In genomic region chr8:84987903-84988302, GRCm38 (mm10) we compare ENCODE assay signal across 34 mouse cellular contexts. TPM values are rescaled to one million over a fixed set of nuclear protein-coding genes. Genes with fewer than 3 reads are reported as not detected.
A peak's percentile ranks its signal among the peaks of the same experiment; 100 is the strongest.
DNase-seq lines count a peak whose midpoint lies in the region; ATAC-seq and TF ChIP-seq lines count a peak whose summit lies in the region.
"Had no signal": no experiment of that assay in that cellular context is flagged by ENCODE, and none has a peak within 500 bp of the region (broad histone marks: within the 10 kb centered on the region; RNA-seq: fewer than 3 reads in every experiment).

No protein-coding gene starts in this region.

- no peaks in the 10 kb centered on the region for H3K36me3 ChIP-seq in heart, adult 2 months (ENCODE audit: control insufficient read depth, insufficient read depth, low read length)
- H3K36me3 ChIP-seq in heart, embryonic 11.5 days (ENCODE audit: control insufficient read depth, insufficient read depth, low read length), result no peaks in the 10 kb centered on the region
- H3K36me3 ChIP-seq in CH12.LX (replicated peaks in 1 of 2; ENCODE audit: control insufficient read depth in 1 of 2, insufficient read depth in 1 of 2, low read length in 1 of 2), result peaks cover 0 to 8% of the 10 kb centered on the region in 2 experiments
- H3K36me3 ChIP-seq in hindbrain, embryonic 14.5 days (replicated peaks; ENCODE audit: control insufficient read depth, insufficient read depth), result no peaks in the 10 kb centered on the region
- H3K36me3 ChIP-seq: embryonic facial prominence, embryonic 13.5 days; forebrain, embryonic 12.5 days; hindbrain, embryonic 15.5 days; midbrain, embryonic 12.5 days had no signal

- no peak for TF ChIP-seq CTCF in heart, adult 2 months (IDR thresholded peaks at IDR 0.05)
- no peak for TF ChIP-seq CTCF in CH12.LX (conservative IDR thresholded peaks at IDR 0.05 in 1 of 2, IDR thresholded peaks at IDR 0.05 in 1 of 2; ENCODE audit: low read depth in 2 of 2, low read length in 2 of 2)

- DNase-seq in heart, adult 2 months, result peak; percentile 58 to 61
- DNase-seq in 3T3-L1 (ENCODE audit: low read depth, low spot score) (peak; percentile 42), CH12.LX (ENCODE audit: extremely low read depth) (no peak), R1 (ENCODE audit: low read depth, low spot score) (peak; percentile 33)
- DNase-seq in urinary bladder, adult 18-20 months (ENCODE audit: low spot score in 2 of 2), result no peak
- no peak for DNase-seq in hindbrain, embryonic 14.5 days (ENCODE audit: low spot score)
- no peak for DNase-seq in lung, postnatal 36 days
- DNase-seq: adrenal gland, postnatal 25 days; cerebellum, postnatal 36 days; embryo, embryonic 11 days; gastrocnemius, postnatal 36 days; kidney, adult 9 months; kidney, postnatal 25 days; lung, adult 18-20 months; lung, postnatal 10 days; thymus, adult 2 months had no signal

- no peak overlapping the region for H3K9ac ChIP-seq in heart, adult 2 months (ENCODE audit: low read depth, low read length)
- H3K9ac ChIP-seq in heart, embryonic 11.5 days (ENCODE audit: low read depth, low read length), result no peak overlapping the region
- H3K9ac ChIP-seq in CH12.LX (ENCODE audit: insufficient read depth, low read depth), result no peak overlapping the region
- no peak overlapping the region for H3K9ac ChIP-seq in hindbrain, embryonic 14.5 days
- H3K9ac ChIP-seq: embryonic facial prominence, embryonic 13.5 days; forebrain, embryonic 12.5 days; hindbrain, embryonic 15.5 days; midbrain, embryonic 12.5 days had no signal

- in situ Hi-C loops in CH12.LX (cut with MboI; ENCODE audit: low pct_ligation_motif_present, low pct_unique_long_range_greater_than_20kb, low sequenced_read_pairs), result no loop called here

- intact Hi-C loops in heart, adult 2 months (cut with DNase I), result loop anchor here (2.0 kb wide), 1 partner anchor 323 kb away; no protein-coding TSS in a partner anchor

- no peaks in the 10 kb centered on the region for H3K27me3 ChIP-seq in heart, adult 2 months (ENCODE audit: control insufficient read depth, insufficient read depth, low read length)
- no peaks in the 10 kb centered on the region for H3K27me3 ChIP-seq in heart, embryonic 11.5 days (ENCODE audit: control insufficient read depth, insufficient read depth, low read length)
- no peaks in the 10 kb centered on the region for H3K27me3 ChIP-seq in CH12.LX (replicated peaks)
- peaks cover 25% of the 10 kb centered on the region for H3K27me3 ChIP-seq in hindbrain, embryonic 14.5 days (ENCODE audit: control insufficient read depth, insufficient read depth, low read length)

- no peak overlapping the region for H3K27ac ChIP-seq in heart, adult 2 months
- H3K27ac ChIP-seq in heart, embryonic 11.5 days (ENCODE audit: low read depth, low read length), result no peak overlapping the region
- peak overlapping the region; percentile 22; the same call in 1 of the 2 replicates for H3K27ac ChIP-seq in CH12.LX (ENCODE audit: insufficient read depth, low read depth)
- H3K27ac ChIP-seq in hindbrain, embryonic 14.5 days, result no peak overlapping the region
- H3K27ac ChIP-seq: embryonic facial prominence, embryonic 13.5 days; forebrain, embryonic 12.5 days; hindbrain, embryonic 15.5 days; layer of hippocampus, adult 2 months; midbrain, embryonic 12.5 days; stomach, postnatal 0 days had no signal

- no peaks in the 10 kb centered on the region for H3K79me2 ChIP-seq in heart, adult 2 months (replicated peaks; ENCODE audit: control insufficient read depth, insufficient read depth, low read length)
- no peaks in the 10 kb centered on the region for H3K79me2 ChIP-seq in CH12.LX (replicated peaks; ENCODE audit: control insufficient read depth, extremely low read depth, insufficient read depth, poor library complexity, severe bottlenecking)

- 66% methylated on average over 2 of the region's 2 CpGs for WGBS in heart, adult 2 months
- WGBS in heart, embryonic 11.5 days (ENCODE audit: insufficient replicate concordance), result 61% methylated on average over 2 of the region's 2 CpGs
- WGBS in hindbrain, embryonic 14.5 days, result 69% methylated on average over 2 of the region's 2 CpGs

- ATAC-seq in heart, embryonic 11.5 days (replicated peaks; ENCODE audit: insufficient number of reproducible peaks, low FRiP score, low TSS enrichment), result no peak
- ATAC-seq in hindbrain, embryonic 14.5 days (ENCODE audit: low FRiP score), result no peak

- TF ChIP-seq RAD21 in CH12.LX (IDR thresholded peaks at IDR 0.05; ENCODE audit: low read depth, low read length), result no peak

- no peaks in the 10 kb centered on the region for H3K9me3 ChIP-seq in heart, embryonic 11.5 days (replicated peaks; ENCODE audit: control insufficient read depth, low read length)
- no peaks in the 10 kb centered on the region for H3K9me3 ChIP-seq in CH12.LX (replicated peaks; ENCODE audit: low read length)
- no peaks in the 10 kb centered on the region for H3K9me3 ChIP-seq in hindbrain, embryonic 14.5 days (ENCODE audit: control insufficient read depth, low read length)
- H3K9me3 ChIP-seq: embryonic facial prominence, embryonic 13.5 days; forebrain, embryonic 12.5 days; hindbrain, embryonic 15.5 days; midbrain, embryonic 12.5 days had no signal

- TF ChIP-seq EP300 in heart, adult 2 months (IDR thresholded peaks at IDR 0.05; ENCODE audit: insufficient read depth, low read depth, low read length), result no peak
- no peak for TF ChIP-seq EP300 in CH12.LX (IDR thresholded peaks at IDR 0.05; ENCODE audit: low read length)

- no peak overlapping the region for H3K4me2 ChIP-seq in heart, embryonic 11.5 days
- H3K4me2 ChIP-seq in CH12.LX (ENCODE audit: insufficient read depth, low read depth, poor library complexity, severe bottlenecking), result no peak overlapping the region
- no peak overlapping the region for H3K4me2 ChIP-seq in hindbrain, embryonic 14.5 days (replicated peaks)
- H3K4me2 ChIP-seq: embryonic facial prominence, embryonic 13.5 days; forebrain, embryonic 12.5 days; hindbrain, embryonic 15.5 days; midbrain, embryonic 12.5 days had no signal

- dilution Hi-C loops in CH12.LX (cut with MboI; ENCODE audit: extremely low pct_ligation_motif_present, extremely low pct_unique_long_range_greater_than_20kb, low sequenced_read_pairs), result no loop called here

- H3K4me1 ChIP-seq in heart, adult 2 months (ENCODE audit: control insufficient read depth, insufficient read depth, low read length), result peaks cover 17% of the 10 kb centered on the region
- peaks cover 24% of the 10 kb centered on the region for H3K4me1 ChIP-seq in heart, embryonic 11.5 days (ENCODE audit: control insufficient read depth, insufficient read depth, low read length)
- H3K4me1 ChIP-seq in CH12.LX (ENCODE audit: control insufficient read depth in 1 of 2, insufficient read depth in 2 of 2), result peaks cover 38 to 54% of the 10 kb centered on the region in 2 experiments
- H3K4me1 ChIP-seq in hindbrain, embryonic 14.5 days (replicated peaks; ENCODE audit: control insufficient read depth, insufficient read depth, low read length), result peaks cover 24% of the 10 kb centered on the region

- H3K4me3 ChIP-seq in heart, adult 2 months, result no peak overlapping the region
- H3K4me3 ChIP-seq in heart, embryonic 11.5 days (ENCODE audit: low read depth, low read length), result no peak overlapping the region
- H3K4me3 ChIP-seq in CH12.LX (replicated peaks in 1 of 3; ENCODE audit: low read depth in 2 of 3, low read length in 2 of 3, poor library complexity in 1 of 3), result no peak overlapping the region
- H3K4me3 ChIP-seq in hindbrain, embryonic 14.5 days (replicated peaks; ENCODE audit: low read length), result no peak overlapping the region
- H3K4me3 ChIP-seq: embryonic facial prominence, embryonic 13.5 days; erythroblast, embryonic 14.5 days; forebrain, embryonic 12.5 days; hindbrain, embryonic 15.5 days; layer of hippocampus, adult 2 months; midbrain, embryonic 12.5 days had no signal

- TF ChIP-seq POLR2A in heart, adult 2 months (IDR thresholded peaks at IDR 0.05; ENCODE audit: insufficient read depth, low read depth, low read length), result no peak
- TF ChIP-seq POLR2A in CH12.LX (IDR thresholded peaks at IDR 0.05; ENCODE audit: low read depth, low read length), result no peak

RNA-seq across cellular contexts. Expression of gene Hook2, which starts 2.5 kb away (rescaled TPM):
- 1 to 10 TPM; 2.0 TPM for total RNA-seq in heart, adult 2 months (2021)
- 2.3 and 2.4 TPM in 2 replicates for polyA plus RNA-seq in heart, adult 2 months (2012; rRNA removed)
- polyA plus RNA-seq in heart, embryonic 11.5 days (2014; fragmentation: Nextera tagmentation; extraction: Ambion mirVana), result 6.7 and 7.1 TPM in 2 replicates
- total RNA-seq in CH12.LX (2012; rRNA removed), result 17.6 and 24.7 TPM in 2 replicates
- total RNA-seq in CH12.LX (2014; rRNA removed), result 7.1 TPM in 2 replicates
- 9.8 and 11.7 TPM in 2 replicates for polyA plus RNA-seq in CH12.LX (2012; ENCODE audit: insufficient read length, low read depth)
- 24.6 and 27.3 TPM in 2 replicates for polyA plus RNA-seq in hindbrain, embryonic 14.5 days (2014; fragmentation: Nextera tagmentation; extraction: Ambion mirVana)

RNA-seq across cellular contexts. Expression of gene Junb, which starts 9.4 kb away (rescaled TPM):
- 10 to 100 TPM; 10.4 to 19.0 TPM for total RNA-seq in heart, adult 2 months (2021)
- polyA plus RNA-seq in heart, adult 2 months (2012; rRNA removed), result 13.1 and 17.3 TPM in 2 replicates
- polyA plus RNA-seq in heart, embryonic 11.5 days (2014; fragmentation: Nextera tagmentation; extraction: Ambion mirVana), result 7.6 and 9.3 TPM in 2 replicates
- 226 and 342 TPM in 2 replicates for total RNA-seq in CH12.LX (2012; rRNA removed)
- total RNA-seq in CH12.LX (2014; rRNA removed), result 175 and 217 TPM in 2 replicates
- 63.4 and 66.4 TPM in 2 replicates for polyA plus RNA-seq in CH12.LX (2012; ENCODE audit: insufficient read length, low read depth)
- 6.0 and 6.2 TPM in 2 replicates for polyA plus RNA-seq in hindbrain, embryonic 14.5 days (2014; fragmentation: Nextera tagmentation; extraction: Ambion mirVana)

RNA-seq across cellular contexts. Expression of gene Rnaseh2a, which starts 18.3 kb away (rescaled TPM):
- total RNA-seq in heart, adult 2 months (2021), result 10 to 100 TPM; 38.1 to 50.5 TPM
- polyA plus RNA-seq in heart, adult 2 months (2012; rRNA removed), result 33.7 and 46.3 TPM in 2 replicates
- polyA plus RNA-seq in heart, embryonic 11.5 days (2014; fragmentation: Nextera tagmentation; extraction: Ambion mirVana), result 95.9 and 106 TPM in 2 replicates
- total RNA-seq in CH12.LX (2012; rRNA removed) (104 and 115 TPM in 2 replicates), CH12.LX (2014; rRNA removed) (71.6 and 76.2 TPM in 2 replicates)
- 83.1 and 88.1 TPM in 2 replicates for polyA plus RNA-seq in CH12.LX (2012; ENCODE audit: insufficient read length, low read depth)
- polyA plus RNA-seq in hindbrain, embryonic 14.5 days (2014; fragmentation: Nextera tagmentation; extraction: Ambion mirVana), result 47.8 and 48.4 TPM in 2 replicates

RNA-seq across cellular contexts. Expression of gene Prdx2, which starts 18.5 kb away (rescaled TPM):
- total RNA-seq in heart, adult 2 months (2021), result 100 to 1,000 TPM; 591 to 662 TPM
- polyA plus RNA-seq in heart, adult 2 months (2012; rRNA removed), result 464 and 584 TPM in 2 replicates
- 862 and 992 TPM in 2 replicates for polyA plus RNA-seq in heart, embryonic 11.5 days (2014; fragmentation: Nextera tagmentation; extraction: Ambion mirVana)
- total RNA-seq in CH12.LX (2012; rRNA removed), result 218 and 231 TPM in 2 replicates
- total RNA-seq in CH12.LX (2014; rRNA removed), result 231 and 232 TPM in 2 replicates
- polyA plus RNA-seq in CH12.LX (2012; ENCODE audit: insufficient read length, low read depth), result 158 and 159 TPM in 2 replicates
- 1,143 and 1,221 TPM in 2 replicates for polyA plus RNA-seq in hindbrain, embryonic 14.5 days (2014; fragmentation: Nextera tagmentation; extraction: Ambion mirVana)

RNA-seq across cellular contexts. Expression of gene Gm49661, which starts 18.7 kb away (rescaled TPM):
- total RNA-seq in heart, adult 2 months (2021), result 1 to 10 TPM; 1.3 to 2.1 TPM
- not detected in 2 replicates for polyA plus RNA-seq in heart, adult 2 months (2012; rRNA removed)
- not detected in 2 replicates for polyA plus RNA-seq in heart, embryonic 11.5 days (2014; fragmentation: Nextera tagmentation; extraction: Ambion mirVana)
- total RNA-seq in CH12.LX (2012; rRNA removed) (1.8 and 3.1 TPM in 2 replicates), CH12.LX (2014; rRNA removed) (not detected in 2 replicates)
- polyA plus RNA-seq in CH12.LX (2012; ENCODE audit: insufficient read length, low read depth), result not detected in 2 replicates
- polyA plus RNA-seq in hindbrain, embryonic 14.5 days (2014; fragmentation: Nextera tagmentation; extraction: Ambion mirVana), result not detected in 2 replicates
- total RNA-seq: gastrocnemius, adult 18-20 months; gastrocnemius, postnatal 36 days; layer of hippocampus, adult 2 months; layer of hippocampus, postnatal 25 days; liver, adult 2 months; megakaryocyte progenitor cell, adult 5-6 weeks; monocyte, adult 5-6 weeks had no signal
- polyA plus RNA-seq: brain, embryonic 14.5 days; embryonic facial prominence, embryonic 13.5 days; erythroblast, embryonic 14.5 days; forebrain, embryonic 12.5 days; heart, postnatal 0 days; hindbrain, embryonic 15.5 days; intestine, embryonic 14.5 days; limb, embryonic 11.5 days; midbrain, embryonic 12.5 days; neural tube, embryonic 11.5 days; stomach, postnatal 0 days; thymus, adult 2 months had no signal

Comparison
In these comparisons a context has a peak if more than half of its experiments do, and no peak if none do; other contexts are left out.
1. DNase-seq: peak in heart, adult 2 months (2 of 2), 3T3-L1 (single experiment) and R1 (single experiment); none in CH12.LX (single experiment), urinary bladder, adult 18-20 months (0 of 2), hindbrain, embryonic 14.5 days (single experiment) and lung, postnatal 36 days (single experiment).